Mouse (Mus musculus) stomach, postnatal 0 days (tissue): ENCODE measurements around the gene Ift172.

Source experiments
- CTCF ChIP-seq: IDR thresholded peaks from 2 replicates; pipeline ENCODE4 v1.5.1; 2016; ENCODE audit warnings: antibody characterized with exemption, low read depth, mild to moderate bottlenecking, moderate library complexity
- EP300 ChIP-seq: optimal IDR thresholded peaks from 2 replicates; pipeline ENCODE3; 2016; ENCODE audit warnings: antibody characterized with exemption

- no peak for TF ChIP-seq CTCF
- TF ChIP-seq EP300 = no peak
These were observed 40.2 kb downstream of the Ift172 start for GRCm38 (mm10) chr5:31250716-31251115.
